Mouse (Mus musculus) mesoderm, embryonic 11.5 days (tissue): ENCODE measurements around the gene Wnt3a.

Experiments
- DNase-seq: peaks from one replicate; pipeline ENCODE4 v3.0.0-alpha.2; 2012; ENCODE audit warnings: low read depth, low spot score

Wnt3a gene

DNA sequence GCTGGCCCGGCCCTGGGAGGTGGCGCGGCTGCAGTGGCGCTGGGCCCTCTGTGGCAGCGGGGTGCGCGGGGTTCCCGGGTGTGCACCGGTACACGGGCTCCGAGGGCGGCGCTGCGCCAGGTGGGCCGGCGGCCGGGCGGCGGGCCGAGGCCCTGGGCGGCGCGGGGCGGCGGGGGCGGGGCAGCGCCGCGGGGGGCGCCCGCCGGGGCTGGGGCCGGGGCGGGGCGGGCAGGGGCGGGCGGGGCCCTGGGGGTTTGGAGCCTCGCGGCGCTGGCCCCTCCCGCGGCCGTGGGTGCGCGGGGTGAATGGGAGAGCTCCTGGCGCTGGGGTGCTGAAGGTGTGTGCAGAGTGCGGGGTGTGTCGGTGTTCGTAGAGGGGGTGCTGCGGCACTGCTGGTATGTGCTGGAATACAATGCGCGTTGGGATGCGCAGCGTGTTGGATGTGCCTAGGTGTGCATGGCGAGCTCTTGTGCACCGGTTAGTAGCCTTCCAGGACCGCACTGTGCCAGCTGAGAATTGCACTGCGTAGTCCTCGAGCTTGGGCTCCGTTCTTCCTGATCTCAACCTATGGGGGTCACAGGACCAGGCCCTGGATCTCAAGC lies at the start of gene Wnt3a:
Gene Wnt3a (minus strand): TSS at position 51 of the 602 bp plus-strand sequence.
- no peak for DNase-seq

DNA sequence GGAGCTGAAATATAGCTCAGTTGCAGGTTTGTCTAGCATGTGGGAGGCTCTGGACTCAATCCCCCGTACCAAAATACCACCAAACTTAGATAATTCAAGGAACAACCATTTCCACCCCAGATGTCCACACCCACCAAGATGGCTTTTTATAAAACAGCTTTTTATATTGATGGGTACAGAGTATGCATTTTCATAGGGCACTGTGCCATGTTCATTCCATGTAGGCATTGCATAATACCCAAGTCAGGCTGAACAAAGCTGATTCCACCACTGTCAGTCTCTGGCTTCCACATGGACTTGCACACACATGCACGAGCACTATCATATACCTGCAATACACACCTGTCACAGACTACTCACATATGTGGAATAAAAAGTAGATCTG lies 48.2 kb upstream of the Wnt3a start:
- DNase-seq, result no peak

DNA sequence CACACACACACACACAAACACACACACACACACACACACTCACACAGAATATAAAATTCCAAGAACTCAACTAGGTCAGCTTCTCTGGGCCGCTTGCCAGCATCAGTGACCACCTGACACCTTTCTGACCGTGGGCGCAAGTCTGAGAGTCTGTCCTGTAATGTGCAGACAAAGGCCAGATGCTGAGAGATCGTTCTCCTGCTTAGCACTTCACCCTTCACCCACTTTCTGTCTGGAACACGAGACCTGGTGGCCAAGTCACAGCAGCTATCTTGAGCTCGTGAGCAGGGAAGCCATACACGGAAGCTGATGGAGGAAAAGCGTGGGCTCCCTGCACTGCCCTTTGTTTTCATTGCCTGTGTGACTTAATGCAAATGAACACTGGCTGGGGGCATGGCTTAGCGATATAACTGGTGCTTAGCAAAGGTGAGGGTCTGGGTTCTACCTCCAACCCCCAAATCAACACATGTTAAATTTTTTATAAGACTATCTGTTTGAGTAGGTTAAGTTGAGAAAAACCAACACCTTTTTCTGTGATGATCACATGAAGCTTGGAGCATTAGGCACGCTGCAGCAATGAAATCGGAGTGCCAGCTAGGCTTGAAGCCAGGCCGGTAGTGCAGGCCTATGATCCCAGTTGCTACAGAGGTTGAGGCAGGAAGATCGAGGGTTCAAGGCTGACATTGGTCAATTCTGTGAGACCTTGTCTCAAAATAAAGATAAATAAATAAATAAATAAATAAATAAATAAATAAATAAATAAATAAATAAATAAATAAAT lies 47.6 kb upstream of the Wnt3a start:
- DNase-seq, result no peak

DNA sequence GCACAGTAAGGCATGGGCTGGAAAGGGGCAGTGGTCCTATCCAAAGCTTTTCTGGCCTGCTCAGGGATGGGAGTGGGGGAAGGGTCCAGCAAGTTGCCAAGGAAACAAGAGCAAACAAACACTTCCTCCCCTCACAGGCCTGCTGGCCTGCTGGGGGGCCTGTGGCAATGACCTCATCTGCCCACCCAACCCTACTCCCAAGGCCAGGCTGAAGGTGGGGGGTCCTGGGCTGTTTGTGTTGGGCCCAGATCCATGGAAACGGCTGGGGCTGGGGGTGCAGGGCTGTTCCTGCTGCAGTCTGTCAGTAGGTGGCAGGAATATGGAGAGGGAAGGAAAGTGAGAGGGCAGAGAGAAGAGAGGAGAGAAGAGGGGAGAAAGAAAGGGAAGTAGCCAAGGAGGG lies 45.8 kb upstream of the Wnt3a start:
- DNase-seq, result peak; percentile 69

DNA sequence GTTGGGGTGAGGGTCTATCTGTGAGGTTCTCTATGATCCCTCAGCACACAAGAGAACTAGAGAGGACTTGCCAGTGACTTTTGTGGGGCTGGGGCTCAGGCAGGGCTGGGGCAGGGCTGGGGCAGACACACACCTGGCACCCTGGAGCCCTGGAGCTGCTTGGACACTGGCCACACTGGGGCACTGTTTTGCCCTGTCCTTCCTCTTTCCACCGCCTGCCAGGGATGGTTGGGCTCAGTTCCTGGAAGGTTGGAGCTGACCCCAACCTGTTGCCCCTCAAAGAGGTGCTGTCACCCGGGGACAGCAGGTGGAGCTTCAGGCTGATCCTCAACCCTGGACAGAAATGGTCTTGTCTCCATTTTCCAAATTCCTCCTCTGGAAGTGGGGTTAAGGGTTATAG lies 45.4 kb upstream of the Wnt3a start:
- DNase-seq, result no peak

DNA sequence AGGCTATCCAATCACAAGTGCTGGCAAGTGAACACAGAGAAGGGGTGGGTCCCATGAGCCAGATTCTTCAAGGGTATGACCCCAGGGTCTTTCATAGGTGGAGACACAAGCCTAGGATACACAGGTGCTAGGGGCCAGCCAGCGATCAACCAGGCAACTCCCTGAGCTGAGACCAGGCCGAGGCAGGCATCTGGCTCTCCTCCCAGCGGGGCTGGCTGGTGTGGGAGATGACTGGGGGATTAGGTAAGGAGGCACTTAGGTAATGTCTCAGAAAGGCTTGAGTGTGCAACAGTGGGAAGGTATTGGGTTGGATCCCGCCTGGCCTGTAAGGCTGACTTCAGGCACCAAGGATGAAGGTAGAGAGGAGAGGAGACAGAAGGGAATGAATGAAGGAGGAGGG lies 44.6 kb upstream of the Wnt3a start:
- DNase-seq, result no peak

DNA sequence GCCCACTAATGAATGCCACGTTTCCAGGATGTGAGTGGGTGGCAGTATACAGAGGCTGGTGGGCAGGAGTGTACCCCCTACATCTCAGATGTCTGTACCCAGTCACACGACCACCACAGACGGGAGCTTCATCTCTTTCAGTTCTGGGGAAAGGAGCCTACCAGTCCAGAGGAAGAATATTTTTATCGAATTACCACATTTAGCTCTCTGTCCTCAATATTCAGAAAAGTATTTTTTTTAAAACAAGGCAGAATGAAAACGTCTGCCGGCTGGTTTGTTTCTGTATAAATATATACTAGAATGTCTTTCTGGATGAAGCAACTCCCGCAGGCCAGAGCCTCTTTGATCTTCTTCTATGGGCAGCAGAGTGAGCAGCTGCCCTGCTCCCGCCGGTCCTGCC lies 42.4 kb upstream of the Wnt3a start:
- no peak for DNase-seq

DNA sequence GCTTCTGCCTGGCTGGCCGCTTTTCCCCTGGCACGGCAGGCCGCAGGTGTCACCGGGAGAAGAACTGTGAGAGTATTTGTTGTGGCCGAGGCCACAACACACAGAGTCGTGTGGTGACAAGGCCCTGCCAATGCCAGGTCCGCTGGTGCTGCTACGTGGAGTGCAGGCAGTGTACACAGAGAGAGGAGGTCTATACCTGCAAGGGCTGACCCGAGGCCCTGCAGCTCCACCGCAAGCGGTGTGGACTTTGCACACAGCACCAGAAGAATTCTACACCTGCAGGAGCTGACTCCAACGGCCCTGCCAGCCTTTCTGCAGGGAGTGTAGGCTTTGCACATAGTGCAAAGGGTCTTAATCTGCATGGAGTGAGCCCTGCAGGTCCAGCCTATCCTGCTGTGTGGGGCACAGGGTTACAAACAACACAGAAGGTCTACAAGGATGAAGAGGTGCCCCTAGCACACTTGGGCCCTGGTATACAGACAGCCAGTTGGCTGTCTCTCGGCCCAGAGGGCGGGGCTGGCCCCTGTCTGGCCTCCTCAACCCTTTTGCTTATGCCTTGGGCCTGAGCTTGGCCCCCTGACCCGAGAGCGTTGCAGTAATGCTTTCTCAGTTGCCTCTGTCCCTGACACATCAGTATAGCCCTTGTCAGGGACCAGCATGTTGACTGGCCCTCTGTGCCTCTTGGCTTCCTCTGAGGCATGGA lies 40.8 kb upstream of the Wnt3a start:
- no peak for DNase-seq

DNA sequence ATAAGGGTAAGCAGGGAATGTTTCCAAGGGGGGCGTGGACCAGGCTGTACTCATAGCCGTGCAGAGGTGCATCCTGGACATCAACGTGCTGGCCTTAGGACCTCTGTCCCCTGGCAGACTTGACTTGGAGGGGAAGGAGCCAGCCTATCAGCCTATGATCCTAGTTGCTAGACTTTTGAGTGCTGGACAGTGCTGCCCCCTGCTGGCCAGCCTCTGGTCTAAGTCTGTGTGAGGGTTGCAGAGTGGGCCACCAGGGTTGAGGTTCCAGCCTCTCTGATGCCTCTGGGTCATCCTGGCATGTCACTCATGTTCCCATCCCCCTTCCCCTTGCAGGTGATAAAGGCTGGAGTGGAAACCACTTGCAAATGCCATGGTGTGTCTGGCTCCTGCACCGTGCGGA lies 40.0 kb upstream of the Wnt3a start:
- DNase-seq, result peak; percentile 77

DNA sequence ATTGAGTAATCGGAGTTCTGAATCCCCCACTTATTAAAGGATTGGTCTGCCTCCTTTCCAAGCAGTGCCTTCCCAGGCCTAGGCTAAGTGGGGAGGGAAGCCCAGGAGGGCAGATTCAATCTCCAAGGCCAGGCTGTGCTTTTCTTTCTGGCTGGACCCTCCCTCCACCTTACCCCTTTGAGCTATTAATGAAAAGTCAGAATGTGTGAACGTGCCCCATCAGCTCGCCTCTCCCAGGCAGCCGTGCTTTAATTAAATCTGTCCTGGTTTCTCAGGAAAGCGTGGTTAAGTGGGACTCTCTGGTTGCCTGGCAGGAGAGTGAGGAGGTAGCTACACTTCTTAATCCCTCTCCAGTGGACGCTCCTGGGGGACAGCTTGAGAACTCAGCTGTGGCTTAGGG lies 39.1 kb upstream of the Wnt3a start:
- DNase-seq, result no peak

DNA sequence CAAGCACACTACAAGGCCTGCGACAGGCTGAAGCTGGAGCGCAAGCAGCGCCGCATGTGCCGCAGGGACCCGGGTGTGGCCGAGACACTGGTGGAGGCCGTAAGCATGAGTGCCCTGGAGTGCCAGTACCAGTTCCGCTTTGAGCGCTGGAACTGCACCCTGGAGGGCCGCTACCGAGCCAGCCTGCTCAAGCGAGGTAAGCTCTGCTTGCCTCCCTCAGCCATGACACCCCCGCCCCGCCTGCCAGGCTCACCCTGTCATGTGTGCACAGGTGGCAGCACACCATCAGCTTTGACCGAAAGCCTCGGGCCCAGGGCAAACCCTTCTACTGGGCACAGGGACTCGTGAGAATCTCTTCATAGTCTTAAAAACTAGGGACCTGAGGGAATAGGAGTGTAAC lies 37.1 kb upstream of the Wnt3a start:
- DNase-seq, result no peak

DNA sequence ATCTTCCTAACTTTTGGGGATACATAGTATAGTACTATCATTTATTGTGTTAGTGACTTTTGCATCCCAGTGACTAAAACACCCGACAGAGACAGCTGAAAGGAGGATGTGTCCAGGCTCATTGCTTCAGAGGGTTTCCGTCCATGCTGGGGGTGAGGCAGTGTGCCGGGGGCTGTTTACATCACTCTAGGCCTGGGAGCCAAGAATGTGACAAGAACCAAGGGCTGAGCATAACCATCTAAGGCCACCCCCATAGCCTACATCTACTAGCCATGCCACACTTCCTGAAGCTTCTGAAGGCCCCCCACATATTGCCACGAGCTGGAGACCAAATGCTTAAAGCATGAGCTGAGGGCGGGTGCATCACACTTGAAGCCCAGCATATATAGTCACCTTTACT lies 34.2 kb upstream of the Wnt3a start:
- DNase-seq, result no peak

DNA sequence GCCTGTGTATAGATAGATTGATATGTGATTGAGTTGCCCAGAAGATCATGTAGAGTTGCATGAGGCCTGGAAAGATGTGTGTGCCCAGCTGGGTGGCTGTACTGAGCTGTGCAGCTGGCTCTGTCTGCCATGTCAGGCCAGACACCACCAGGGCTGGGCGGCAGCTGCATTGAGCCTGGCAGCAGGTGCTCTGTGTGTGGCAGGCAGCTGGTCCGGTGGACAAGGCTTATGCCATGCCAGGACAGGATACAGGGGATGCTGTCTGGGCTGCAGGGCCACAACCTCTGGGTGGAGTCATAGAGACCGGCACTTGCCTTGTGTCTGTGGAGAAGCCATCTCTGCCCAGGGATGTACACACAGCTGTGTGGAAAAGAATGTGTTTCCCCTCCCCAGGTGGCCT lies 32.4 kb upstream of the Wnt3a start:
- no peak for DNase-seq

DNA sequence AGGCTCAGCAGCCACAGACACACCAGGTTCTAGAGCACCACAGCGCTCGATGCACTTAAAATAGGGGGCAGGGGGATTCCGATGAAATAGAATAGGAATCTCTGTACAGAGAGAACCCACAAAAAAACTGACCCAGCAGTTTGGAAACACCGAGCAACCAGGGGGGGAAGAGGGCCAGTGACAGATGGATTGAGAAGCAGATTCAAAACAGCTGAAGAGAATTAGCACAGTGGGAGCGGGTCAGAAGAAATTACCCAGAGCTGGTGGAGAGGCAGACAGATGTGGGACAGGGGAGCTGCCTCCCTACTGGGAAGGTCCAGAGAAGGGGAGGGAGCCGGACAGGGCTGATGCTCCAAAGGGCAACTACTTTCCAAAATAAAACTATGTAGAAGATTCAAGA lies 26.0 kb upstream of the Wnt3a start:
- no peak for DNase-seq

DNA sequence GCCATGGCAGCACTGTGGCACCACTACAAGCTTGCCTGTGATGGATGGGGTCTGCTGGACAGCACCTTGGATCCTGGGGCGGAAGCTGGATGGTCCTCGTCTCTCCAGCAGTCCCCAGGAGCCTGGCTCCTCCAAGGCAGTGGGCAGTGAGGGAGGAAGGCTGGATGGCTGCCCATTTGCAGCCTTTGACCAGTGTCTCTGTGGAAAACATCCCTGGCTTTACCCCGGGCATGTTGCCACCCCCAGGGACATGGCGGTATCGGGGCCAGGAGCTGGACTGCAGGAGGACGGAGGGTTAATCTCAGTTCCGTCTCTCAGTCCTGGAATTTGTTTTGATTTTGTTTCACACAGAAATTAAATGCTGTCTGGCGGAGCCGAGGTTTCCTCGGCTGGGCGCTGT lies 23.4 kb upstream of the Wnt3a start:
- DNase-seq, result no peak

DNA sequence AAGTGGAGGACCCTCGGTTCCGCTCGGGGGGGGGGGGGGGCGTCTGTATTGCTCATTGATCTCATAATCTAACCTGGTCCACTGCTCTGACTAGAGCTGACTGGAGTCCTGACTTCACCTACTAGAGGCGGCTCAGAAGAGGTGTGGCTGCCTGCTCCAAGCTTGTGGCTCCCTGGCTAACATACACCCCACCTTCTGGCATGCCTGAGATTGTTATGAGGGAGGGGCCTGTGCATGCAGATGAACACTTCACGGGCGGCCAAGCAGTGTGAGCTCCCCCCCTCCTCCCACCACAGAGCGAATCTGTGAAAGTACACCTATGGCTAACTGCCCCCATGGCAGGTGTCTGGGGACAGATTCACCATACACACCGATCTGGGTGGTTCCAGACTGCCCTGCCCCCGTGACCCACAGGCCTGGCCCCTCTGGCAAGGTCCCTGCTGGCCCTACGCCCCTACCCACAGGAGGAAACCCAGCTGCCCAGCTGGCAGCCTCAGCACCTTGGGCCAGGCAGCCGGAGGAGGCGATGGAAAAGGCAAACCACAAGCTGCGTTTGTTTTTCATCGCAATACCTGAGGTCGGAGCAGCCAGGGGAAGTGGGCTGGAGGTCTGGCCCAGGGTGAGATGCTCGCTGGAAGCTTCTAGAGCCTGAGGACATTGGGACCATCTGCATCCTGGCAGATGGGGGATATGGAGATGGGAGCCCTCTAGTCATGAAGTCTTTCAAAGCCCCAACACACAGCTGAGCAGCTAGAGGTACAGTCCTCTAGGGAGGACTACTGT lies 22.7 kb upstream of the Wnt3a start:
- DNase-seq, result no peak

DNA sequence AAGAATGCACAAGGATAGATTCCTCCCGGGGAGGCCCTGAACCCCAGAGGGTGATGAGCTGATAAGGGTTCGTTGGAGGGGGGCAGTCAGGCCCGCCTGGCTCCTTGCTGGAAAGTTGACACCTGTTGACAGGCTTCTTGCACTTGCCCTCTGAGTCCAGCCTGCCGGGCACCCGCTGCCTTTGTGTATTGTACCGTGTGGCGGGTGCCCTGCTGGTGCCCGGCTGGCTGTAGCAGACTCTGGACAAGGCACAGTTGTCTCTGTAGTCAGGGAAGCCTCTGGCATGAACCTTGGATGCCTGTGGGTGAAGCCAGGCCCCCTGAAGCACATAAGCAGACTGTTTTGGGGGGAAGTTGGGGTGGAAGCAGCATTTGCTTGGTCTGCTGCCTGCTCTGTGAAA lies 21.9 kb upstream of the Wnt3a start:
- no peak for DNase-seq

DNA sequence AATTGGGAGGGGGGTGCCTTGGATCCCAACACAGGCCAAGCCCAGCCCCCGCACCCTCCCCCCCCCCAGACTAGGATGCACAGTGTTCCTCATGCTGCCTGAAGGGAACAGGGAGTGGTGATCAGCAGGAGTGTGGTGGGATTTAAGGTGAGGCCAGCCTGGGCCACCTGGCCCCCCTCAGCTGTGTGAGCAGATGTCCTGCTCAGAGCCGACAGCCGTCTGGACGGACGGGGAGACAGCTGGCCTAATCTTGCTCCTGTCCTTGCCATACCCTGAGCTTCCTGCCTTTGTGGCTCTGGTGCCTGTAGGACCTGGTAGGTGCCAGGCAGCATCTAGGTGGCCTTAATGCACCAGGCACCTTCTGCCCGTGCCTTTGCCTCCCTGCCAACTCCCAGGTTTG lies 21.5 kb upstream of the Wnt3a start:
- DNase-seq, result no peak

DNA sequence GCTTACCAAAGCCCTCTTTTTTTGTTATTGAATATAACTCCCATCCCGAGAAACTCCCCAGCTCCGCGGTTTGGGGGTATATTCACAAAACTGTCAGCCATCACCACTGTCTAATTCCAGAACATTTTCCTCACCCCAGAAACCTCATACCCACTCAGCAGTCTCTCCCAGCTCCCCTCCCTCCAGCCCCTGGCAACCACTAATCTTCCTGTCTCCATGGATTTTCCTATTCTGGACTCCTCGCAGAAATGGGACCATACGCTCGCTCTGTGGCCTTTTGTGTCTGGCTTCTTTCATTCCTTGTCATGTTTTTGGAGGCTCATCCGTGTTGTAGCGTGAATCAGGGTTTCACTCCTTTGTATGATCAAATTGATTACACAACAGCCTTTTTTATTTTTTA lies 19.4 kb upstream of the Wnt3a start:
- DNase-seq, result no peak

DNA sequence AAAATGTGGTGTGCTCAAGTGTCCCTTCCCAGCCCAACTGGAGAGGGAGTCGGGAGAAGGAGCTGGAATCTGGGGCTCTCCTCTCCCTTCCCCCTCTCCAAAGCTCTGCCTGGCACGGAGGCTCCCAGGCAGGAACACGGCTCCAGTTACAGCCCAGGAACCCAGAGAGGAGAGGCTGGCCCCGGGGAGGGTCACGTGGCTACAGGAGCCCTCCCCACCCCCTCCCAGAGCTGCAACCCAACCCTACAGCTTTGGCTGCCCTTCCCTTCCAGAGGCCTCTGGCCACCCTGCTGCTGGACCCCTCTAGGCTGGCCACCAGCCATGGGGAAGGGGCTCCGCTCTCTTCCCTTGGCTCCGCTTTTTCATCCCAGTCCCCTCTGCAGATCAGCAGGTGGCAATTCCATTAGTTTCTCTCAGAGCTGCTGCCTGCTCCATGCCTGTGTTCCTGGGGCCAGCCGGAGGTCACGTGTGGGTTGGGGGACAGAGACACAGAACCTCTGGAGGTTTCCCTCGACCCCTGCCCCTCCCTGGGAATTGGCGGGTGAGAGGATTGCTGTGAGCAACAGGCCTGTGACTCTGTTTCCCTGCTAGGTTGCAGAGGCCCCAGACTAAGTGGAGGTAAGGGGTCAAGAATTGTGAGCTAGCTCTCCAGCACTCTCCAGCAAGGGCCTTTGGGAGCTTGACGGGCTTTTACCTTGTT lies 18.7 kb upstream of the Wnt3a start:
- peak; percentile 71 for DNase-seq

DNA sequence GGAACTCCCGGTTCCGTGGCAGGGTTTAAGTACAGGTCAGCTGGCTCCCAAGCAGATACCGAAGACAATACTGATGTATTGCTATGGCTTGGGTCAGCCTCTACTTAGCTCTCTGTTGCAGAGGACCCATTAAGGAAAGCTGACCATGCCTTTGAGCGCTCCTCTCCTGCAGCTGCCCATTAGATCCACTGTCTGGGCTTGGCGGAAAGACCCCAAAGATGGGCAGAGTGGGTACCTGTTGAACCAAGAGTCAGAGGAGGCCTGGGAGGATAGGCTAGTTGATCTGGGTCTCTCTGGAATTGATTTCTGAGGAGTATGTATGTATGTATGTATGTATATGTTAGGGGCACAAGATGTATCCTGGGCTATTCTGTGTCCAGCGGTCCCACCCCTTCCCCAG lies 18.1 kb upstream of the Wnt3a start:
- DNase-seq, result no peak

DNA sequence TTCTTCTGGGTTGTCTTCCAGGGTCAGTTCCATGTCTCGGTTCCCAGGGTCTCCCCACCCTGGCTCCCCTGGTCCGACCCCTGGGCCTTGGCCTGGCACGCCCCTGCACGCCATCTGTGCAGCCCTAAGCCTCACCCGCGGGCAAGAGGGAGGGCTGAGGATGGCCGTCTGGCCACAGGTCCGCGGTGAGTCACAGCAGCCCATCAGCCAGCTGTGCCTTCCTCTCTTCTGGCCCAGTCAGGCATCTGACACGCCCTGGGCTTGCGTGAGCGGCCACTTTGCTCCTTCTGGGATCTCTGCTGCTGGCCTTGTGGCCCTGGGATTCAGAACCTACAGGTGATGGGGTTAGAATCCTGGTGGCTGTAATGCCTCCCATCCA lies 17.6 kb upstream of the Wnt3a start:
- DNase-seq, result no peak
